Mouse (Mus musculus): ENCODE results near the gene Myoz2.

DNA sequence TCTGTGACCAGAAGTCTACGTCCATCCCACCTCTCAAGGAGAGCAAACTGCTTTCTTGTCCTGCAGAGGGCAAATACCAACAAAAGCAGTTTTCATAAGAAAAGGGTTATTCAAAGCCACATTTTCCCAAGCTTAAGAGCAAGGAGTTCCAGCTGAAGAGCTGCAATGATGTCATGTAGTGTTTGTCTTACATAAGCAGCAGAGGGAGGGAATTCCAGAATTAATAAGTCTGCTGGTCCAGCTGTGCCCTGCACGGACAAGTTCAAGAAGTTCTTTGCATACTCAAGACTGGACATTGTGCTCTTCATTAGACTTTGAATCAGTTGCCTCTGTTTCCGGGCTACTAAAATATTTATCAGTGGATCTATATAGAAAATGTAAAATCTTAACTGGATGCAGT lies 33.8 kb downstream of the Myoz2 start:
- TF ChIP-seq CTCF (IDR thresholded peaks at IDR 0.05; ENCODE audit: low read depth, low read length) (no peak), EP300 (IDR thresholded peaks at IDR 0.05; ENCODE audit: insufficient read depth, low read depth, low read length) (no peak), POLR2A (IDR thresholded peaks at IDR 0.05; ENCODE audit: insufficient read depth, low read length) (no peak)

Measured in ES-Bruce4 (cell line).